Mouse (Mus musculus) v-Abl transformed pro-B cells (cell line): ENCODE measurements around the gene Rsrp1.
"Not testable (repeated sequence)": the region's sequence is repeated elsewhere in the genome, so short reads cannot be mapped to it uniquely, and the experiment has no call there.

Experiments
- in situ Hi-C, 2 experiments: fragments of 400-800 bp; cut with MboI; formaldehyde crosslinking; loops; one replicate each; pipeline ENCODE4 v1.15.1; 2025; ENCODE audit not compliant: unreplicated experiment in 2 of 2

Rsrp1 gene

GRCm38 (mm10) chr4:134923258-134924018 lies at the start of gene Rsrp1:
Rsrp1 (plus strand) TSS chr4:134923592.
- in situ Hi-C loops: loop anchor here in 1 of 2 experiments (10.0 kb wide), 1 partner anchor 931 kb away; the partner anchor contains the start of gene Srsf10

GRCm38 (mm10) chr4:134876171-134876570 lies 47.2 kb upstream of the Rsrp1 start:
- in situ Hi-C loops: loop anchor here (5.0 to 10.0 kb wide), 5 partner anchors 69 to 334 kb away; no protein-coding TSS in a partner anchor

- in situ Hi-C loops: loop anchor here (5.0 to 10.0 kb wide), 5 partner anchors 72 to 337 kb away; no protein-coding TSS in a partner anchor
Observed at GRCm38 (mm10) chr4:134879410-134879981, 43.9 kb upstream of the Rsrp1 start.

- in situ Hi-C loops: no loop called here
Observed at GRCm38 (mm10) chr4:134880041-134880440, 43.4 kb upstream of the Rsrp1 start.

- in situ Hi-C loops: no loop called here
Observed at GRCm38 (mm10) chr4:134883266-134883665, 40.1 kb upstream of the Rsrp1 start.

- in situ Hi-C loops: no loop called here
Observed at GRCm38 (mm10) chr4:134883808-134884207, 39.6 kb upstream of the Rsrp1 start.

- in situ Hi-C loops: no loop called here
Observed at GRCm38 (mm10) chr4:134884364-134884763, 39.0 kb upstream of the Rsrp1 start.

GRCm38 (mm10) chr4:134892096-134892495 lies 31.3 kb upstream of the Rsrp1 start:
- in situ Hi-C loops: no loop called here

- in situ Hi-C loops: no loop called here
Observed at GRCm38 (mm10) chr4:134897256-134897655, 26.1 kb upstream of the Rsrp1 start.

- in situ Hi-C loops: no loop called here
Observed at GRCm38 (mm10) chr4:134901126-134901525, 22.3 kb upstream of the Rsrp1 start.

GRCm38 (mm10) chr4:134903046-134903445 lies 20.3 kb upstream of the Rsrp1 start:
- in situ Hi-C loops: no loop called here

- in situ Hi-C loops: not testable (repeated sequence)
Observed at GRCm38 (mm10) chr4:134911406-134911805, 12.0 kb upstream of the Rsrp1 start.

GRCm38 (mm10) chr4:134913413-134913812 lies 10.0 kb upstream of the Rsrp1 start:
- in situ Hi-C loops: no loop called here

- in situ Hi-C loops: no loop called here
Observed at GRCm38 (mm10) chr4:134914122-134914863, 9.1 kb upstream of the Rsrp1 start.

GRCm38 (mm10) chr4:134914864-134915209 lies 8.6 kb upstream of the Rsrp1 start, which contains the start of gene Tmem50a:
Tmem50a (minus strand) TSS chr4:134915024.
- in situ Hi-C loops: no loop called here

- in situ Hi-C loops: no loop called here
Observed at GRCm38 (mm10) chr4:134915223-134916050, 8.0 kb upstream of the Rsrp1 start.

- in situ Hi-C loops: no loop called here
Observed at GRCm38 (mm10) chr4:134917194-134917593, 6.2 kb upstream of the Rsrp1 start.

- in situ Hi-C loops: no loop called here
Observed at GRCm38 (mm10) chr4:134918381-134918780, 5.0 kb upstream of the Rsrp1 start.

- in situ Hi-C loops: loop anchor here in 1 of 2 experiments (10.0 kb wide), 1 partner anchor 935 kb away; the partner anchor contains the start of gene Srsf10
Observed at GRCm38 (mm10) chr4:134919733-134920540, 3.5 kb upstream of the Rsrp1 start.
